Mouse (Mus musculus) ES-E14 (cell line): ENCODE measurements around the gene Syndig1.

ENCODE experiments used
- CHD2 ChIP-seq: IDR thresholded peaks from 2 replicates; pipeline ENCODE4 v1.6.1; 2014; ENCODE audit warnings: mild to moderate bottlenecking, low read depth, low read length, inconsistent platforms
- HCFC1 ChIP-seq: IDR thresholded peaks from 2 replicates; pipeline ENCODE4 v1.6.1; 2012; ENCODE audit warnings: low read length, inconsistent platforms, borderline replicate concordance; ENCODE audit not compliant: insufficient read depth
- MAFK ChIP-seq: IDR thresholded peaks from 2 replicates; pipeline ENCODE4 v1.6.1; 2014; ENCODE audit warnings: mild to moderate bottlenecking, low read depth, low read length, inconsistent platforms; ENCODE audit not compliant: insufficient read depth
- ZC3H11A ChIP-seq: IDR thresholded peaks from 2 replicates; pipeline ENCODE4 v1.6.1; 2012; ENCODE audit warnings: low read depth, mild to moderate bottlenecking, inconsistent platforms, low read length, borderline replicate concordance

DNA sequence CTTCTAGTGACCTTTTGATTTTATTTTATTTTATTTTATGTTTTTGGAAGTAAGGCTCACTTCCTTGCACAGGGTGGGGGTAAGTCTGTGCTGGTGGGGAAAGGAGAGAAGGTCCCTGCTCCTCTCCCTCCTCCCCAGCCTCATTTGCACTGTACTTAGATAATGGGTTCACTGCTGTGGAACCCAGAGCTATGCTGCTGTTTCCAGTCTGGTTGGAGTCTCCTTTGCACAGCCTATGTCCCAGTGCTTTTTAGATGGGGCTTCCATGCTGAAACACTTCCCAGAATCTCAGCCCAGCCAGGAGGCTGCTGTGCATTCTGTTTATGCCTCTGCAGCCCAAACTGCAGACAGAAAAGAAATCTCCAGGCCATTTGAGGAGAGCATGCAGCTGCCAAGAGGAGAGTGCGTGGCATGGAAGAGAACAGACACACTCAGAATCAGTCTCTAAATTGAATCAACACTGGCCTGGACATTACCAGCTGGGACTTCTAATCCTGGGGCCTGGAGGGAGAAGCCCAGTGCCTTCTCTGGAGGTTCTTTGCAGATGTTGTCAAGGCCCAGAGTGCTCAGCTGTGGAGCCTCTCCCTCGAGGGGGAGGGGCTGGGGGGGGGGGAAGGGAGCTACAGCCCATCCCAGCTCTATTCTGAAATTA is 104.4 kb downstream of the Syndig1 start:
- TF ChIP-seq HCFC1: no peak
- TF ChIP-seq MAFK: no peak
- TF ChIP-seq CHD2: no peak
- no peak for TF ChIP-seq ZC3H11A
